Mouse (Mus musculus) thymus, postnatal 4 days (tissue): ENCODE measurements at regions not wholly inside any gene's neighbourhood (a gene's known extent, or its start where the extent isn't known, plus 50 kb on each side); places are given as distances from the start of the nearest gene placed in this dataset.
A peak's percentile ranks its signal among the peaks of the same experiment; 100 is the strongest.

Source experiments
- DNase-seq: peaks from one replicate; pipeline ENCODE4 v3.0.0; 2021

DNA sequence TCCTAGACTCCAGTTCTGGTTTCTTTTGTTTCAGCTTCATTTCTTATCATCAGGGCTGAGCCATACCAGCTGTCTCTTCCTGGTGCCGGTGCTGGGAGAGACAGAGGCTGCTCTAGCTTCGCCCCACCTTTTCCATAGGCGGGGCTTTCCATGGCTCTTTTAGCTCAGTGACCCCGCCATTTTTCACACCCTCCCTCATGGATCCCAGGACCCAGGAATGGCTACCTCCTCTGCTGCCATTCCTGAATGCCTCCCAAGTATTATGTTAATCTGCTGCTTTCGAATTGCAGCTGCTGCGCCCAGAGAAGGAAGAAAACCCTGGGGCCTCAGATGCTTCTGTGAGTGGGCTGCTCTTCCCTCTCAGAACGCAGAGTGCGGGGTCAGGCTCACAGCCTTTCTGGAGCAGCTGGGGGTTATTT lies 214.9 kb downstream of the Pik3r1 start:
- peak; percentile 33 for DNase-seq

DNA sequence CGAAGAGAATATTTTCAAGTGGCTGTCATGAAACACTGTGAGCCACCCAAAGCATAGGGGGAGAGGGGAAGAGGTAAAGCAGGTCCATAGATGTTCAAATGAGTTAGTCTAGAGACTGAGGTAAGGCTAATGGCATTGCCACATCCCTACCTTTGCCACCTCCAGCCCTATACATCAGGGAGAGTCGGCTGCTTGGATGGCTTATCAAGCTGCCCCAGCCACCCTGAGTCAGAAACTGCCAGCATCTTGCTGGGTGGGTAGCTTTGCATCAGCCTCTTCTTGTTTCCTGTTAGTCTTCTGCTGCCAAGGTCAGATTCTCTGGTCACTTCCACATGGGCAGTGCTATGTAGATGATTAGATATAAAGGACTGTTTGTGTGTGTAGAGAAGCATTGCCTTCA lies 215.6 kb downstream of the Pik3r1 start:
- DNase-seq = no peak

DNA sequence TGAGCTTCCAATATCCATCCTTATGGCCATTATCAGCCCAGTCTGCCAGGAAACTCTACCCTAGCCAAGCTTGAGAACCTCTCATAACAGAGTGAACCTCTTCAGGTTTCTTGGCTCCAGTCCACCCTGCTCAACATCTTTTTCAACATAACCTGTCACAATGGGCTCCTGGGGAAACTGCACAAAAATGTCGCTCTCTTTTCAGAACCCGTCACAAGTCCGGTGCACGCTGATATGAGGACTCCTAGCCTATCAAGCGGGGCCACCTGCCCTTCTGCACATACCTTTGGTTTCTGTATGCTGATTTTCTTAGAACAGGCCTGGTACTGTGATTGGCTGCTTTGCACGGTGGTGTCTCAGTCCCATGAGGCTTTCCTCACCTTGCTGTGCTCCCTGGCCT lies 216.9 kb downstream of the Pik3r1 start:
- no peak for DNase-seq

DNA sequence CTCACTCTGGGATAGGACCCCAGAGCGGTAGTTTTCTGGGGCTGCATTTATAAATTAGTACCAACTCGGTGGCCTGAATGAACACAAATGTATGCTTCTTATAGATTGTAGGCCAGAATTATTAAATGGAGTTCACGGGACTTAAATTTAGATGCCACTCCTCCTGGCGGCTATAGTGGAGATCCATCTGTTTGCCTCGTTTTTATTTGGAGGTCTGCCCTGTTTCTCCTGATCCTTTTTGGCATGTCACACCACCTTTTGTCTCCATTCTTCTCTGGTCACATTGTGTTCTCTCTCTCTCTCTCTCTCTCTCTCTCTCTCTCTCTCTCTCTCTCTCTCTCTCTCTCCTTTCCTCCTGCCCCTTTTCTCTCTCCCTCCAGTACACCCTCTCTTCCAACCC lies 217.5 kb downstream of the Pik3r1 start:
- DNase-seq = no peak

DNA sequence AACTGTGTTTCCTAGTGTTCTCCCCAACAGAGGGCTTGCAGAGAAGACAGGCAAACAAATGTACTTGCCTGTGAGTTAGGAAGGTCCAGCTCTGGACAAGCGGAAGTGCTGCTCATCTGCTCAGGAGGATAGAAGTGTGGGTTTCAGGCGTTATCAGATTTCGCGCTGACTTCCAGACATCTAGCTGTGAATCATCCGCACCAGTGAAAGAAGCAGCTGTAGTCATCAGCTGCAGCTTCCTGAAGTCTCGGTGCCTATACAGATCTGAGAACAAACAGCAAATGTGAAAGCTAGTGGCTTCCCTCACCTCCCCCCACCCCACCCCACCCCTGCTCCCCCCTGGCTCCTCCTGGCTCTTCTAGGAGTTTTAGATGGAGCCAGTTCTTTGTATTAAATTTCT lies 220.1 kb downstream of the Pik3r1 start:
- peak; percentile 62 for DNase-seq

DNA sequence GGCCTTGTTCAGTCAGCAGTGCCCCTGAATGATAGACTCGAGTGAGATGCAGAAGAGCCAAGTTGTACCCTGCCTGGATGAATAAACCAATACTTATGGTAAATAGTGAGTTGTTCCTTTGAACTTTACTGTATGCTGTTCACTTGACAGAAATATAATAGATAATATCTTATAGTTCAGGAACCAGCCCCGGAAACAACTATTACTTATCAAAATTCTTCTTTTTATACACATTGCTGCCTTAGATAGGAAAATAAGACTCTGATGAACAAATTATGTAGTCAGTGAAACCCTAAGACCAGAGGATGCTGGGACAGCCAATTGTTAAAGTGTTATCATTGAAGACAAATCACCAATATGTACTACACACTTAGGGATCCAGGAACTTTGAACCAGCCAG lies 220.7 kb downstream of the Pik3r1 start:
- no peak for DNase-seq

DNA sequence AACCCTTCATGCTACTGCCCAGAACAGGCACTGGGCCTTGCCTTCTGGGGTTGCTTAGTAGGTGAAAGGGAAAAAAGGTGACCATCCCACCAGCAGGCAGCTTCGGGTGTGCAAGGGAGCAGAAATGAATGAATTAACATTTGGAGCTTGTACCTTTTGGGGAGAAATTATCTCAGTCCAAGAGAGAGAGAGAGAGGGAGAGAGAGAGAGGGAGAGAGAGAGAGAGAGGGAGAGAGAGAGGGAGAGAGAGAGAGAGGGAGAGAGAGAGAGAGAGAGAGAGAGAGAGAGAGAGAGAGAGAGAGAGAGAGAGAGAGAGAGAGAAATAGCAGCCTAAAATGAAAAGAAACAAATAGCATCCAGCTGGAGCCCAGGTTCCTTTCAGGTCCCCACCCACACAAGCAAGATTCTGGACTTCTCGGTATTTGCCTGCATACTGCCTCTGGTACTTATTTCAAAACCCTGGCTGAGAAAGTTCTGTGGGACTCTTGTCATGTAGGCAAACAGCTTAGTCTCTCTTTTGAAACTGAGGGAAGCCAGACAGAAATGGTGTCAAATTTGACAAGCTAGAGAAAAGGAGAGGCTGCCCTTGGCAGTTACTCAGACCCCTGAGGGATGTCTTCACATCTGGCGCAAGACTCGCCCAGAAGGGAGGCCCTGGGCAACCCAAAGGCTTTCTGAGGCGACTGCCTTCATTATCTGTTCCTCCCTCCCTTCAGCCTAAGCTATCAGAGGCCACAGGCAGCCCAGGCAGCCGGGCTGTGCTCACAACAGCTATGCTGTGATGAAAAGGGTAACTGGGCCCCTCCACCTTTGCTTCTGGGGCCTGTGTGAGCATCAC lies 222.5 kb downstream of the Pik3r1 start:
- DNase-seq = peak; percentile 71

DNA sequence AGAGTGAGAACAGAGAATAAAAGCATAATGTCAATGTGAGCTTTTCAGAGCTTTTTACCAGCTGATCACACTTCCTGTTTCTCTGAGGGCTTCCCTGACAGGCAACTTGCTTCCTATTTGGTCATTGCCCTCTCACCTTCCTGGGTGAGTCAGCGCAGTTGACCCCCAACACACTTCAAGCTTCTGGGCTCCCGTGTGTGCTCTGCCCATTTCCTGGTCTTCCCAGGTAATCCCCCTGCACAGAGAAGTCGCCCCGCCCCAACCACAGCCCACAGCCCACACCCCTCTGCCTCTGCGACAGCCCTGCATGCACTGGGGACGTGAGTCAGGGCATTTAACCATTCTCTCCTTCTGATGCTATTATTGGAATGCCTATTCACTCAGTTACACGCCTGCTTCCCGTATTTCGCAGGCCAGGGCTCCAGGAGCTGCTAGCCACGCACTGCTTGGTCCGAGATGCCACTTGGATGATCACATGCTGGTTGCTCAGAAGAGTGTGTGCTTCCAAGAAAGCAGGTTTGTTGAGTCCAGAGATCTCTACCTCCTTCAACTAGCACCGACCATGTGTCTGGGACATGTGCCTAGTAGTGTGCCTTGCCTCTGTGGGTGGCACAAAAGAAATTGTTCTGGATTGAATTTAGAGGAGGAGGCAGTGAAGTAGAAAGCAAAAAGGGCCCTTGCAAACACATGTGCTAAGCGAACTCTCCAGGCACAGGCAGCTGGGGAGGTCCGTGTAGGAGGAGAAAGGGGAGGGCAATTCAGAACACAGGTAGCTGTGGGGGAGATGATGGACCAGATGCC lies 227.4 kb downstream of the Pik3r1 start:
- peak; percentile 76 for DNase-seq

DNA sequence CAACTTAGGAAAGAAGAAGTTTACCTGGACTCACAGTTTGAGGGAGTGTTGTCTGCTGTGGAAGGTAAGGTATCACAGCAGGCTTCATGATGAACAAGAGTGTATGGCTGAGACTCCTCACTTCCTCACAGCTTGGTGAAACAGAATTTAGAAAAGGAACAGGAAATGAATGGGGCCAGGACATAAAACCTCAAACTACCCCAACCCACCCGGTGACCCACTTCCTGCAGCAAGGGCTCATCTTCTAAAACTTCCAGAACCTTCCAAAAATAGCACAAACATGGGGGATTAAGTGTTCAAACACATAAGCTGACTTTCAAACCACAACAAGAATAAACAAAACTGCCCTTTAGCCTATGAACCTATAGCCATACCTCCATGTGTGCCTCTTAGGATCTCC lies 229.9 kb downstream of the Pik3r1 start:
- DNase-seq = peak; percentile 45

DNA sequence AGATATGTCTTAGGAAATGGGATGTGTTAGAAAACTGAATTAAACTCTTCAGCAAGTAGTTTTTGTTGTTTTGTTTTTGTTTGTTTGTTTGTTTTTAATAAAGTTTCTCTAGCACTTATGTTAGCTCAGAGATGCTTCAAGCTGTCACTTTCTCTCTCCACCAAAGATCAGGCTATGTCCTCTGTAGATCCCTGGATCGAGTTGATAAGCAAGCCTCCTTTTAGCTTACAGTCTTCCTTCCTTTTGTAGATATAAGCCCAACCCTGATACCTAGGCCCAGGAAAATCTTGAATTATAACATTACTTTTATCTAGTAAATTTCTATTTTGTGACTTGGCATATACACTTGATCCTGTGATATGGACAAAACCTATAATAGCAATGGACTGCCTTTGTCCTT lies 232.0 kb downstream of the Pik3r1 start:
- DNase-seq = no peak

DNA sequence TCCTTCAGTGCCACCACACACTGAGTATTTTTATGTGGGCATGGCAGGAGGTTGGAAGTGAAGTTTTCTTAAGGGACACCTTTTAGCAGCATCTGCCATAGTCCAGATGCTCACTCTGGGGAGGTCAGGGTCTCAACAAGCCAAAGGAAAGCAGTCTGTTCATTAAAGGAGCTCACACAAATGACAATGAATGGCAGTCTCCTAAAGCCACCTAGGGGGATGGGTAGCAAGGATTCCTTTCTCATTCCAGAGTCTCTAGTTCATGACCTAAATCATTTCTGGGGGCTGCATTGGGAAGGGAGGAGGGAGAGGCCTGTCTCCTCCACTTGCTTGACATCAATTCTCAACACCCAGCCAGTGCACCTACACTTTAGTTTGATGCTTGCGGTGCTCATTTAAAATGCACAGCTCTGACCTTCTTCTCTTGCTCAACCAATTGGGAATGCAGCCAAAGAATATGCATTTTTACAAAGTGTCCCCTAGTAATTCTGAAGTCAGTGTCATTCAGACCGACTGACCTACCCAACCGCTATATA lies 232.6 kb downstream of the Pik3r1 start:
- no peak for DNase-seq

DNA sequence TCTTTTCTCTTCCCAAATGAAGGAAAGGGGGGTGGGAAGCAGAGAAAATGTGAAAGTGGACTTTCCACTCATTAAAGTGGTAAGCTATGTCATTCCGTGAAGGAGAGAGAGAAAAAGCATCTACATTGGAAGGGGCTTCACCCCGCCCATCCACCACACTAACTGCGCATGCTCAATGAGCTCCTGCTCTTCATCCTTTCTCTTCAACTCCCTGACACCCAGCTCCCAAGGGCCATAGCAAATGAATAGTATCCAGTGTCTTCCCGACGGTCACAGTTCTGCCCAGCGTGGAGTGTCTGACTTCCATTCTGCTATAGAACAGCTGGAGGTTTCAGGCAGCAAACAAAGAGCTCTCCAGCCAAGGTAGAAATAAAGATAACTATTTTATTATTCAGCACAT lies 233.5 kb downstream of the Pik3r1 start:
- DNase-seq = peak; percentile 15

DNA sequence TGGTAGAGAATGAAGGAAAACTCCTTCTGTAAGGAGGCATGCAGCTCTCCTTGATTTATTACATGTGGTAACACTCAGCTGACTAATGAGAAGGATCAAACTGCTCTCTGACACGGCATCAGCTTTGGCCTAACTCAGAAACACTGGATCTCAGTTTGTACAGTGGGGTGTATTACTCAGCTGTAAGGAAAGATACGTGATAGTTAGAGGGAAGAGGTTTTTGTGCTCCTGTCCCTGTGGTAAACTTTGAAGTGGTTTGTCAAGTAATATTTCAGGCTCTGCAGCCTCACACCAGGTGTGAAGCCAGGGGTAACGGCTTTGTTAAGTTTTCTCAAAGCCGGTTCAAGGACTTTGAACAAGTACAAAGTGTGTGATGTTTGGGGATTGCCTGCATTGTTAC lies 235.1 kb downstream of the Pik3r1 start:
- peak; percentile 46 for DNase-seq

DNA sequence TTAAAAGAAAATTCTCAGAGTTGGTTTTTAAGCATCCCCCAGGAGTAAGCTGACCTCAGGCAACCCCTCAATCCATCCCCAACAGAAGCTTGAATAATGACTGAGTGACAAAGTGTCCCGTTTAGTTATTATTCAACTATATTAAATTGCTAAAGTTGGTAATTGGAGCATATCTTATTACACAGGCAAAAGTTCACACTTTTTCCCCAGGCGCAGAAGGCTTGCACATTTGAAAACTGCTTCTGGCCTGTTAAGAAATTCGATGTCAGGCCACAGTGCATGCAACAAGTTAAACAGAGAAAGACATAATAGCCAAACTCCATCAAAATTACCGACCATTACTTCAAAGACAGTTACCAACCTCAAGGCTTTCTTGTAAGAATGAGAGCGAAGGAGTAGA lies 240.3 kb downstream of the Pik3r1 start:
- DNase-seq = no peak

DNA sequence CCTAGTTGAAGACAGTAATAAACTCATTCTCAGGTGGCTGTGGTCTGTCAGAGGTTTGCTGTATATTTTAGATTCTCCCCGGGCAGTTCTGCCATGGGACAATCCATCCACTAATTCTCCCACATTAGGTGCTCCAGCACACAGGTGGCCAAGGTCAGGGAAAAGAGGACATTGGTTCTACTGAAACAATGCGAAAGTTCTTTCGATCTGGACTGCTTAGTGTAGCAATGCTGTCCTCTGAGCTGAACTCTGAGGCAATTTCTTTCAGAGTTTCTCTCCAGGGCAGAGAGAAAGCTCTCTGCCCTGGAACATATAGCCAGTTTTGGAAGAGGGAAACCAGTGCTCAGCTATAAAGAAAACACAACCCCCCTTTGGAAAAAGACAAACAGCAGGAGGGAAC lies 243.2 kb downstream of the Pik3r1 start:
- DNase-seq = no peak

DNA sequence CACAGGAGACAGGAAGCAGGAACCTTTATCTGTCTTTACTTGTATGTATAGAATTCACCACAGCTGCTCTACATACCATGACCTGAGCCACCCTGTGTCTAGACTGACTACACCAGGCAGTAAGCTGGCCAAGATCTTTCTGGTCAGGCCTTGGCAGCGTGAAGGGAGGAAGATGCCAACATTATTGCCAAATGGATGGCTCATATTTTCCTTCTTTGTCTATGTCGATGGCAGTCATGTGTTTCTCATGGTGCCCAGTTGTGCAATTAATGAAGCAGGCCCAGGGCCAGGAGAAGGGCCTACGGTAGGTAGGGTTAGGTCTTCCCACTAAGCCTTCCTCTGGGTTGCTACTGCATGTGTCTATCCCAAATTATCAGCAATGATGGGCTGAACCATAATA lies 243.8 kb downstream of the Pik3r1 start:
- no peak for DNase-seq

DNA sequence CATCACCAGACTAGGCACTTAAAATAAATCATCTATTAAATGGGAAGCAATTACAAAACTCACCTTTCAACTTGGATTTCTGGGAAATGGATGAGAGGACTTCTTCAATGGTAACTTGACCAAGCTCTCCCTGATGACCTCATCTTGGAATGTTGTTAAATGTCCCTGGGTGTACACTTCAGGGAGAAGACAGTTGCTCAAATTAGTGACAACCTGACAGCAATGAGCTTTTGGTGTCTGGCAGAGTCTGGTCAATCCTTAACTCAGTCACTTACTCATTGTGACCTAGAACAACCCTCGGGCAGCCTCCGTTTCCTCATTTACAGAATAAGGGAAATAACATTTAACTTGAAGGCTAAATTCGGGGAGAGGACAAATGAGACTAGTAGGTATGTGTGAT lies 244.5 kb downstream of the Pik3r1 start:
- DNase-seq = no peak

DNA sequence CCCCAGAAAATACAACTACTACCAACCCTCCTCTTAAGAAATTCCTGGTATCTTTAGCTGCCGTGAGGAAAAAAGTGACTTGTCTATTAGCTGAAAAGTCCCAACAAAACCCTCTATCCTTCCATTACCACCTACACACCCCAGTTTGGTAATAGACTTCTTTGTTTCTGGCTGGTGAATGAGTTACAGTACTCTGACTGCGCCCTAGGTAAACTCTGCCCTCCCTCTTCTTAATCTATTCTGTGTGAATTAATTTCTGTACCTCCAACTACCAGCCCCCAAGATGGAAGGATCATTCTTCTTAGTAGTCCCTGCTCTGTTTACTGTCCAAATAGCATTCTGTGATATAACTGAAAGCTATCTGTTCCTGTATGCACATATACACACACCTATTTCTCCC lies 245.4 kb downstream of the Pik3r1 start:
- DNase-seq = no peak

DNA sequence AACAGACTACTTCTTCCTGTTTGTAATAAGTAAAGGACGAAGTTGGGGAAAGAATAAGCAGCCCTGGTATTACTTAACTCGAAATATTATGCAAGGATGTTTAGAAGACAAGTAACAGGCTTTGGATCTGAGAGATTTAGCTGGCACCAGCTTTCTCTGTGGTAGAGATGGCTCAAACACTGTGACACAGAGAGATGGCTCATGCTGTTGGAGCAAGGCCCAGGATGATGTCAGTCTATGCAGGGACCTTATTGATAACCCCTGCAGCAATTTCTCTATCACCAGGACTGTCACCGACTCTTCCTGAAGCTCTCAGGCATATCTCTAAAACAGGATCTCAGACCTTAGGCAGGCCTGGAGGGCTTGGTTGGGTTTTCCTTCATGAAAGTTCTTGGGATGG lies 254.7 kb downstream of the Pik3r1 start:
- DNase-seq = no peak

DNA sequence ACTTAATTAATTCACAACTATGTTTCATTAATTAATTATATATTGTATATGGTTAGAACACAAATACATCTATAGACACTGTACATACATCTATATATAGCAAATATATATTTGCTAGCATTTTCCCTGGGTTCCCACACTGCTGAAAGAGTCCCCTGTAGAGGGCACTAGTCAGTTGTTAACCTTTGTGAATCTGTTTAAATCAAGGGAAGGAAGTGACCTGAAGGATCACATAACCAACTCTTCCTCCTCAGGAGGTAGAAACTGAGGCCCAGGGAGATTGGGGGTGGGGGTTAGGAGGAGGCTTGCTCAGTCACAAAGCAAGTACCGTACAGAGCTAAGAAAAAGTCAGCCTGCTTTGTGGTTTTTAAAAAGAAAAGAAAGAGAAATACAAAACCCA lies 258.1 kb downstream of the Pik3r1 start:
- DNase-seq = peak; percentile 60

DNA sequence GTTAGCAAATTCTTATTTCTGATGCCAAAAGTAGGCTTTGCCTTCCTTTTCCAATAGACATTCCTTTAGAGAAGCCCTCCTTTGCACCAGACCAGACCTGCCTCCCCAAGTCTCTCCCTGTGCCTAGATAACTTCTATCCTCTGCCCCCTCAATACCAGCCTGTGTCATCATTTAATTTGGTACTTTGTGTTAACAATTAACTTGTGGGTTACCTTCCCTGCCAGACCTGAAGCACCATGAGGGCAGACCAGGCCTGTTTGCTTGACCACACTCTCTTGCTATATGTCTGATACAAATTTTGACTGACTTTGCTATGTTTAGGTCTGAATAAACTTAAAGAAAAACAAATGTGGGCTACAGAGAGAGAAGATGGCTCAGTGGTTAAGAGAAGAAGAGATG lies 259.7 kb downstream of the Pik3r1 start:
- DNase-seq = no peak

DNA sequence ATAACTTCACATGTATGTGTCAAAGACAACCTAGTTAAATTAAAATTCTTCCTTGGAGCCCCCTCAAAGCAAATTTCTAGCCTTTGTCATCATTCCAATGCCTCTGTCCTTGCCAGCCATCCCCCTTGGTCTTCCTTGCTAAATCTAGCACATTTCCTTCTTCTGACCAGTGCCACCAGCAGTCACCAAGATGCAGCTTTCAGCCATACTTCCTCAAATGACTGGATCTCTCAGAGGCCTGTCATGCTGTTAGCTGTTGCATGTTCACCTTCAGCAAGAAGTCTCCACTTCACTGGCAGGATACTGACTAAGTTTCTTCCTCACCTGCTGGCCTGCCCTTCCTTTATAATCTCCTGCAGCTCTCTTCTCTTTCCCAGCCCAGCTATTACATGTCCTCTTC lies 261.3 kb downstream of the Pik3r1 start:
- DNase-seq = no peak

DNA sequence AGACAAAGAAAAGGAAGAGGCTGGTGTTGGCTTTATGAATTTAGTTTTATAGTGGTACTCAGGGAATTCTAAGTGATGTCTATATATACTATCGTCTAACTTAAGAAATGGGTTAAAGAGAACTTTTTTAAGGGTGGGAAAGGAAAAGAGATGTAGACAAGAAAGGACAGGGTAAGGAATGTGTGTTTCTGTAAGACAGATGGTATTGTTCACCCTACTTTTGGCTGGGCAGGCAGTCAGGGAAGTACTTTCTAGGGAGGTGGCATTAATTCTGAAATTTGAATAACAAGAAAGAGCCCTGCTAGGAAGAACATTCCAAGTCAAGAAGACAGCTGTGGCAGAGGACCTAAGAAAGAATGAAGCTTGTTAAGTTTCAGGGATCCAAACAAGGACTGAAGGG lies 263.0 kb downstream of the Pik3r1 start:
- no peak for DNase-seq

DNA sequence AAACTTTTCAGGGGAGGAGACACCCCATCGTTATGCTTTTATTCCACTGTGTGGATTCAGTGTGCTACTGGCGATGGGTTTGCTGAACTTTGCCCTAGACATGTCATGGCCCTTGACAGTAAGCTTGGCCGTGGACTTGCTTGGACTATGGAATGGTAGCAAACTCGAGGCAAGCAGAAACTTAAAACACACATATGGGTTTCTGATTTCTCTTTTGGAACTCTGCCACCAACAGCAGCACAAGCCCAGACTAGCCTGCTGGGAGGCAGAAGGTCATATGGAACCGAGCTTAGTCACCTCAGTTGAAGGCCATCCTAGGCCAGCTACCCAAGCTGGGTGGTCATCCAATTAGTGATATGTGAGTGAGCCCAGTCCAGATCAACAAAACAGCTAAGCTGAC lies 263.8 kb downstream of the Pik3r1 start:
- no peak for DNase-seq
